Mouse (Mus musculus): Measurements from ENCODE around the gene Actg1. TPM values are rescaled to one million over a fixed set of nuclear protein-coding genes. Genes with fewer than 3 reads are reported as not detected.

The Actg1 gene
- polyA plus RNA-seq, 1 experiment from 2014 or later, result 1,989 TPM

DNA sequence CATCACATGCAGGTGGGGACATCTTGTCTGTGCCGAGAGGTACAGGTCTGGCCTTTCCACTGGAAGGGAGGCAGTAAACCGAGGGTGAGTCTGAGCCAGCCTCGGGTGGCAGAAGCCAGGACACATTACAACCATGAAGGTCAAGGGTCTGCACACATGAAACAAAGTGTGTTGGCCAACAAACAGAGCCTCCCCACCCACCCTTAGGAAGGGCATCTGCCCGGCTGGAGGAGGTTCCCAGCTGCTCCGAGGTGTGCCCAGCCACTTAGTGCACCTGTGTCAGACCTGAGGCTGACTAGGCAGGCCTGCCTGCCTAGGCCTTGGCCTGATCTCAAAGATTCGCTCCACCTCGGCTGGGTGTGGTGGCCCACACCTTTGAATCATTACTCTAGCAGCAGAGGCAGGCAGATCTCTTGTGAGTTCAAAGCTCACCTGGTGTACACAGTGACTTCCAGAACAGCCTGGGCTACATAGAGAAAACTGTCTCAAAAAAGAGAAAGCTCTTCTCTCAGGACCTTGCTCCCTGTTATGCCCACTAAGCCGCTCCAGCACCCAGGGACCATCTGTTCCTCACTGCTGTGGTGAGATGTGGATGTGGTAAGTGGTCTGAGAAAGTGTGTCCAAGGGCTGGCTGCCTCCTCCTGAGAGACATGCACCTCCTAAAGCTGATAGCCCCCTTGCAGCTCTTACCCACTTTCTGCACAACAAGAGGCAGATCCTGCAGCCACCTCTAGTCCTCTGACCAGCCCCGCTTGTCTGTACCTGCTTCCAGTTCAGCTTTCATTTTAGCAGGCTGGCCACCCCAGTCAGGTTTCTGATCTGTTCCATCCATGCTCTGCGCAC lies 3.1 kb upstream of the Actg1 start:
- no peak overlapping the region for H3K9ac ChIP-seq (replicated peaks; ENCODE audit: low read depth)
- 71% methylated on average over 10 of the region's 10 CpGs for WGBS

DNA sequence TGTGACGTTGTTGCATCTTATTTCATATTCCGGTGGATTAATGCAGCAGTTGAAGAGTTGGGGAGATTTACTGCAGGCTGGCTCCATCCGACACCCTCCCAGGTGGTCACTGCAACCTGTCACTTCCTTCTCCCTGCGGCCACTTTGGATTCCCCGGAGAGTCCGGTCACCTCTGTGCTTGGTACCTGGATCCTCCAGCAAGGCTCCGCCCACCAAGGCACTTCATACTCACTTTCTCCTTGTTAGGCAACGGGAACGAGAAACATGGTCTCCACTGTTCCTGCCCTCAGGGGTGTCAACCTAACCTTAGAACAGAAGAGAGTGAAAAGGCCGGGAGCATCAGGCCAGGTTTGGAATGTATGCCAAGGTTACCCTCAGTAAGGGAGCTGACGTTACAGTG lies 2.4 kb upstream of the Actg1 start:
- TF ChIP-seq CTCF (IDR thresholded peaks at IDR 0.05), result no peak
- peak; percentile 67 for TF ChIP-seq EP300 (IDR thresholded peaks at IDR 0.05)
- ATAC-seq, result peak; percentile 6
- DNase-seq (ENCODE audit: low spot score), result peak; percentile 85
- peaks cover 26% of the 10 kb centered on the region for H3K4me1 ChIP-seq (ENCODE audit: insufficient read depth, low read depth, low read length)
- 16% methylated on average over 11 of the region's 11 CpGs for WGBS
- peak overlapping the region; percentile 100 for H3K4me3 ChIP-seq (ENCODE audit: low read depth, low read length)
- H3K27ac ChIP-seq (ENCODE audit: low read length), result peak overlapping the region; percentile 100
- no peaks in the 10 kb centered on the region for H3K9me3 ChIP-seq (ENCODE audit: low read length)
- peak overlapping the region; percentile 90 for H3K4me2 ChIP-seq (replicated peaks; ENCODE audit: low read depth, low read length)
- H3K9ac ChIP-seq (replicated peaks; ENCODE audit: low read depth), result 0 out of 2 replicates have a peak overlapping the region, but pooled peaks have one; percentile 100
- no peaks in the 10 kb centered on the region for H3K36me3 ChIP-seq (ENCODE audit: insufficient read depth, low read length)
- H3K27me3 ChIP-seq (replicated peaks; ENCODE audit: insufficient read depth, low read length), result no peaks in the 10 kb centered on the region

More for the DNA sequence above, 3.1 kb upstream of the Actg1 start:
- ATAC-seq (no peak), DNase-seq (ENCODE audit: low spot score) (peak; percentile 44)
- 0 out of 2 replicates have a peak overlapping the region, but pooled peaks have one; percentile 90 for H3K4me2 ChIP-seq (replicated peaks; ENCODE audit: low read depth, low read length)
- no peaks in the 10 kb centered on the region for H3K27me3 ChIP-seq (replicated peaks; ENCODE audit: insufficient read depth, low read length)
- H3K9me3 ChIP-seq (ENCODE audit: low read length), result no peaks in the 10 kb centered on the region
- TF ChIP-seq EP300 (IDR thresholded peaks at IDR 0.05), result no peak
- no peak for TF ChIP-seq CTCF (IDR thresholded peaks at IDR 0.05)
- no peaks in the 10 kb centered on the region for H3K36me3 ChIP-seq (ENCODE audit: insufficient read depth, low read length)
- no peak overlapping the region for H3K4me3 ChIP-seq (ENCODE audit: low read depth, low read length)
- peaks cover 26% of the 10 kb centered on the region for H3K4me1 ChIP-seq (ENCODE audit: insufficient read depth, low read depth, low read length)
- H3K27ac ChIP-seq (ENCODE audit: low read length), result peak overlapping the region; percentile 100

GRCm38 (mm10) chr11:120349986-120350702 lies 1.8 kb upstream of the Actg1 start:
- DNase-seq (ENCODE audit: low spot score) (peak; percentile 98), ATAC-seq (peak; percentile 74)
- H3K4me1 ChIP-seq (ENCODE audit: insufficient read depth, low read depth, low read length), result peaks cover 26% of the 10 kb centered on the region
- peak overlapping the region; percentile 100 for H3K4me3 ChIP-seq (ENCODE audit: low read depth, low read length)
- H3K9ac ChIP-seq (replicated peaks; ENCODE audit: low read depth), result peak overlapping the region; percentile 100
- no peak; the same call in 1 of the 2 replicates for TF ChIP-seq EP300 (IDR thresholded peaks at IDR 0.05)
- TF ChIP-seq CTCF (IDR thresholded peaks at IDR 0.05), result no peak; the same call in 1 of the 2 replicates
- H3K27me3 ChIP-seq (replicated peaks; ENCODE audit: insufficient read depth, low read length), result no peaks in the 10 kb centered on the region
- WGBS, result 3% methylated on average over 67 of the region's 68 CpGs
- H3K36me3 ChIP-seq (ENCODE audit: insufficient read depth, low read length), result peaks cover 4% of the 10 kb centered on the region; the same call in 1 of the 2 replicates
- peak overlapping the region; percentile 90 for H3K4me2 ChIP-seq (replicated peaks; ENCODE audit: low read depth, low read length)
- H3K27ac ChIP-seq (ENCODE audit: low read length), result peak overlapping the region; percentile 100
- H3K9me3 ChIP-seq (ENCODE audit: low read length), result no peaks in the 10 kb centered on the region

DNA sequence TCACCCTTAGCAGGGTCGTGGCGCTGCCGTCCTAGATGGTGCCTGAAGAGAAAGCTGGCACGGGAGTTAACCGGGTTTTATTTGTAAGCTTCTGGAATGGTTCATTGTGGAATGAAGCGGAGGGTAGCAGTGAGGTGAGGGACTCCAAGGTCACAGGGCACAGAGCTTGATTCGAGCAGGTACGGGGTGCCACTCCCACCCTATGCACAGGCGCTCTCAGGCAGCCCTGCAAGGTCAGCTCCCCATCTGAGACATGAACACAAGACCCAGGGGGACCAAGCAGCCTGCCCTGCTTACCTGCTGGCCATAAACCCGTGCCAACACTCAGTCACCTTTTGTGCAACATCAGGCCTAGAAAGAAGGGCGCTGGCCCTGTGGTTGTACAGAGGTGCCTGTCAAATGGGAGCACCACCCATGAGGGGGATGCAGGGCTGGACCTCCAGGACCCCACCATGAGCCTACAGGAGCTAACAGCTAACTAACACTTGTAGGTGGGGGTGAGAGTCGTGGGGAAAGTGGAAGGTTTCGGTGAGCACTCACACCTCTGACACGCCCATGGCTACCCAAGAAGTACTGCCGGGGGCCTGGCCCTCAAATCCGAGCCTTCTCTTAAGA lies 1.1 kb upstream of the Actg1 start:
- Histone ChIP-seq H3K9ac (replicated peaks; ENCODE audit: low read depth) (peak overlapping the region; percentile 100), H3K4me2 (replicated peaks; ENCODE audit: low read depth, low read length) (peak overlapping the region; percentile 90), H3K4me1 (ENCODE audit: insufficient read depth, low read depth, low read length) (peaks cover 26% of the 10 kb centered on the region), H3K9me3 (ENCODE audit: low read length) (no peaks in the 10 kb centered on the region), H3K36me3 (ENCODE audit: insufficient read depth, low read length) (peaks cover 9% of the 10 kb centered on the region; the same call in 1 of the 2 replicates), H3K27me3 (replicated peaks; ENCODE audit: insufficient read depth, low read length) (no peaks in the 10 kb centered on the region), H3K4me3 (ENCODE audit: low read depth, low read length) (peak overlapping the region; percentile 100), H3K27ac (ENCODE audit: low read length) (peak overlapping the region; percentile 100)
- DNase-seq (ENCODE audit: low spot score) (no peak), ATAC-seq (peak; percentile 4)
- 9% methylated on average over 16 of the region's 16 CpGs for whole genome bisulfite sequencing
- TF ChIP-seq EP300 (IDR thresholded peaks at IDR 0.05) (0 out of 2 replicates have a peak, but pooled peaks have one; percentile 33), CTCF (IDR thresholded peaks at IDR 0.05) (no peak)

- peaks cover 26% of the 10 kb centered on the region for H3K4me1 ChIP-seq (ENCODE audit: insufficient read depth, low read depth, low read length)
- ATAC-seq, result no peak
- peak; percentile 75 for DNase-seq (ENCODE audit: low spot score)
- no peaks in the 10 kb centered on the region for H3K27me3 ChIP-seq (replicated peaks; ENCODE audit: insufficient read depth, low read length)
- WGBS, result 7% methylated on average over 34 of the region's 53 CpGs
- peaks cover 9% of the 10 kb centered on the region; the same call in 1 of the 2 replicates for H3K36me3 ChIP-seq (ENCODE audit: insufficient read depth, low read length)
- H3K4me2 ChIP-seq (replicated peaks; ENCODE audit: low read depth, low read length), result peak overlapping the region; percentile 90
- TF ChIP-seq EP300 (IDR thresholded peaks at IDR 0.05) (no peak), CTCF (IDR thresholded peaks at IDR 0.05) (no peak)
- peak overlapping the region; percentile 100 for H3K4me3 ChIP-seq (ENCODE audit: low read depth, low read length)
- H3K9me3 ChIP-seq (ENCODE audit: low read length), result no peaks in the 10 kb centered on the region
- H3K27ac ChIP-seq (ENCODE audit: low read length), result peak overlapping the region; percentile 100
- peak overlapping the region; percentile 100 for H3K9ac ChIP-seq (replicated peaks; ENCODE audit: low read depth)
These were observed 485 bp upstream of the Actg1 start for GRCm38 (mm10) chr11:120348684-120349370.

Measured in lung, postnatal 0 days (tissue).